Mouse (Mus musculus) heart, embryonic 14.5 days (tissue): Measurements from ENCODE around the gene Ift27. TPM values are rescaled to one million over a fixed set of nuclear protein-coding genes. Genes with fewer than 3 reads are reported as not detected.

Source experiments
- ATAC-seq: fragments of 200-750 bp; cut with Nextera tagmentation; 2 replicates; pipeline ENCODE4 v1.8.0; 2017; ENCODE audit warnings: low read depth, moderate TSS enrichment; ENCODE audit not compliant: insufficient number of reproducible peaks, insufficient read depth, low FRiP score
- H3K27ac ChIP-seq, 2 experiments: fragments of 200-500 bp in 1 of 2; fragments of 300-500 bp in 1 of 2; sonication (generic) in 1 of 2; replicated peaks in 1 of 2; 2 replicates each; pipeline ENCODE4 v1.5.1; 2012 to 2014; ENCODE audit warnings: low read depth in 2 of 2, low read length in 2 of 2, control low read depth in 1 of 2, mild to moderate bottlenecking in 1 of 2, mixed read lengths in 1 of 2; ENCODE audit not compliant: control insufficient read depth in 1 of 2, insufficient read depth in 1 of 2
- H3K27me3 ChIP-seq: fragments of 300-500 bp; sonication (generic); 2 replicates; pipeline ENCODE4 v1.6.1; 2014; ENCODE audit warnings: mild to moderate bottlenecking, low read length, control low read depth; ENCODE audit not compliant: control insufficient read depth, insufficient read depth
- H3K36me3 ChIP-seq: fragments of 300-500 bp; sonication (generic); 2 replicates; pipeline ENCODE4 v1.6.1; 2014; ENCODE audit warnings: mild to moderate bottlenecking, control low read depth, low read length, mixed read lengths; ENCODE audit not compliant: control insufficient read depth, insufficient read depth
- H3K4me1 ChIP-seq, 2 experiments: fragments of 200-500 bp in 1 of 2; fragments of 300-500 bp in 1 of 2; sonication (generic) in 1 of 2; 2 replicates each; pipeline ENCODE4 v1.6.1; 2012 to 2014; ENCODE audit warnings: low read length in 2 of 2, control low read depth in 1 of 2, mixed read lengths in 1 of 2; ENCODE audit not compliant: control insufficient read depth in 2 of 2, insufficient read depth in 2 of 2
- H3K4me2 ChIP-seq: fragments of 300-500 bp; sonication (generic); 2 replicates; pipeline ENCODE4 v1.6.1; 2014; ENCODE audit warnings: mild to moderate bottlenecking, low read length
- H3K4me3 ChIP-seq, 2 experiments: fragments of 200-500 bp in 1 of 2; fragments of 300-500 bp in 1 of 2; sonication (generic) in 1 of 2; 2 replicates each; pipeline ENCODE4 v1.5.1; 2012 to 2014; ENCODE audit warnings: low read length in 2 of 2, mild to moderate bottlenecking in 2 of 2, control low read depth in 1 of 2, low read depth in 1 of 2, moderate library complexity in 1 of 2; ENCODE audit not compliant: control insufficient read depth in 1 of 2, insufficient read depth in 1 of 2
- H3K9ac ChIP-seq: fragments of 300-500 bp; sonication (generic); 2 replicates; pipeline ENCODE4 v1.6.1; 2014; ENCODE audit warnings: mild to moderate bottlenecking, low read length
- H3K9me3 ChIP-seq: fragments of 300-500 bp; sonication (generic); 2 replicates; pipeline ENCODE4 v1.6.1; 2016; ENCODE audit warnings: low read length, control low read depth; ENCODE audit not compliant: control insufficient read depth
- WGBS: fragments of 180-500 bp; shearing (Covaris S2); extraction: QIAGEN DNeasy Blood & Tissue Kit; methylation state at CpG from one replicate; pipeline ENCODE4 v1.1.7; 2014; 5-methylcytosine and 5-hydroxymethylcytosine counted together
- polyA plus RNA-seq: library from polyadenylated mRNA; unstranded; fragments of >200 nt; fragmentation: Nextera tagmentation; extraction: Ambion mirVana; gene quantifications from 2 replicates; pipeline ENCODE4 v1.2.1, GENCODE M21; 2014

The Ift27 gene
- polyA plus RNA-seq, 1 experiment from 2014 or later, result 48.7 TPM

DNA sequence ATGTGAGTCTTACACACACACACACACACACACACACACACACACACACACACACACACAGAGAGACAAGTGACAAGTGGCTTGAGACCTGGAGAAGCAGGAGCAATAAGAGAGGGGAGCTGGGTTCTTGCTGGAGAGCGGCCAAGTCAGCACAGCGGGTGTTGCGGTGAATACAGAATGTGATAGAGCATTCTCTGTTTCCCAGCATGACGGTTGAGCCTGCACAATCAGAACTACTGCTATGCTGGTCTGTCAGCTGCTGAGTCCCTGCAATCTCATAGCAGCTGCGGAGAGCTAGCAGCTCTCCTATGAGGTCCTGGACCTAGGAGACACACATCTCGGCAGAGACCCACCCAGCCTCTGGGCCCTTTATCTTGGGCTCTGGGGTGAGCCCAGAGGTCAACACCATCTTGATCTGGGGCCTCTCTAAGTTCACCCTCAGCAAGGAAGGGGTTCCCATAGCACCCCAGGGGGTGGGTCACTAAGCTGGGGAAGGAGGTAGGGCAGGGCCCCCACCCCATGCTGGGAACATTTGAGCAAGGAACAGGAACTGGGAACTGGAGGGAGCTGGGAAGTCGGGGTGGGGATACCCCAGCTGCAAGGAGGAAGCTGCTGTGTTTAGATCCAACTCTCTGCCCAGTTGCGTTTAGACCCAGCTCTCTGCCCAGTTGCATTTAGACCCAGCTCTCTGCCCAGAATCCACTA, 7.9 kb upstream of the Ift27 start:
- Histone ChIP-seq H3K27me3 (peaks cover 28% of the 10 kb centered on the region), H3K4me3 (no peak overlapping the region), H3K4me1 (peaks cover 0 to 4% of the 10 kb centered on the region in 2 experiments; a peak in 2 of 4 replicates), H3K4me2 (no peak overlapping the region), H3K36me3 (no peaks in the 10 kb centered on the region), H3K9me3 (no peaks in the 10 kb centered on the region), H3K27ac (no peak overlapping the region), H3K9ac (no peak overlapping the region)
- no peak for ATAC-seq
- 17% methylated on average over 8 of the region's 8 CpGs for WGBS

DNA sequence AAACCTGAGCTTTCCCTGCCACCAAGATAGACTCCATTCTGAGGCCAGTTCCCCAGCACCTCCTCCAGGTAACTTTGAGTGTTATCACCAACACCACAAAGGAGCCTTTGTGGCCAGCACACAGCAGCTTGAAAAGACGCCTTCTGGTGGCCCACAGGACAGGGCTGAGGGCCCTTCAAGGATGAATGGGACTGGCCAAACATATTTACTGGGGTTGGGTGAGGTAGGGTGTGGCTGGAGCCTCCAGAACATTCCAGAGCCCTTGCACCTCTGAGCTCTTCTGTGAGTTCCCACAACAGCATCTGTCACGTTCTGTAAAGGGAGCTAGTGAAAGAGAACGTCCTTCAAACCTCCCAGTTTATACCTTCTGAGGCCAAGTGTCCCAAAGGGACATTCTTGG, 5.9 kb upstream of the Ift27 start:
- Histone ChIP-seq H3K4me2 (no peak overlapping the region), H3K4me1 (peaks cover 0 to 4% of the 10 kb centered on the region in 2 experiments; a peak in 2 of 4 replicates), H3K4me3 (no peak overlapping the region), H3K27me3 (peaks cover 28% of the 10 kb centered on the region), H3K9me3 (no peaks in the 10 kb centered on the region), H3K36me3 (no peaks in the 10 kb centered on the region), H3K9ac (no peak overlapping the region), H3K27ac (no peak overlapping the region)
- ATAC-seq, result no peak
- WGBS, result 53% methylated on average over 3 of the region's 3 CpGs

- WGBS, result 7% methylated on average over 9 of the region's 9 CpGs
- H3K9ac ChIP-seq, result no peak overlapping the region
- no peak overlapping the region for H3K4me2 ChIP-seq
- no peaks in the 10 kb centered on the region for H3K9me3 ChIP-seq
- H3K27me3 ChIP-seq, result peaks cover 23% of the 10 kb centered on the region
- H3K27ac ChIP-seq, result no peak overlapping the region
- no peak for ATAC-seq
- H3K36me3 ChIP-seq, result no peaks in the 10 kb centered on the region
- peaks cover 3 to 6% of the 10 kb centered on the region in 2 experiments for H3K4me1 ChIP-seq
- H3K4me3 ChIP-seq, result no peak overlapping the region
Measured at GRCm38 (mm10) chr15:78178397-78178796, 4.5 kb upstream of the Ift27 start.

- WGBS, result 40% methylated on average over 10 of the region's 10 CpGs
- H3K27me3 ChIP-seq, result peaks cover 15% of the 10 kb centered on the region
- no peak overlapping the region for H3K9ac ChIP-seq
- H3K9me3 ChIP-seq, result no peaks in the 10 kb centered on the region
- H3K36me3 ChIP-seq, result no peaks in the 10 kb centered on the region
- H3K27ac ChIP-seq, result no peak overlapping the region
- peaks cover 5 to 13% of the 10 kb centered on the region in 2 experiments for H3K4me1 ChIP-seq
- ATAC-seq, result no peak
- H3K4me3 ChIP-seq, result no peak overlapping the region
- H3K4me2 ChIP-seq, result no peak overlapping the region
Measured at GRCm38 (mm10) chr15:78177257-78177656, 3.4 kb upstream of the Ift27 start.

GRCm38 (mm10) chr15:78174887-78175245, 959 bp upstream of the Ift27 start:
- Histone ChIP-seq H3K27me3 (peaks cover 2% of the 10 kb centered on the region), H3K4me2 (peak overlapping the region; percentile 69), H3K27ac (no peak overlapping the region), H3K4me1 (peaks cover 5 to 9% of the 10 kb centered on the region in 2 experiments), H3K9me3 (no peaks in the 10 kb centered on the region), H3K36me3 (no peaks in the 10 kb centered on the region), H3K4me3 (peak overlapping the region; percentile 44 to 56; a peak in 3 of 4 replicates), H3K9ac (peak overlapping the region; percentile 67)
- WGBS, result 80% methylated on average over 6 of the region's 6 CpGs
- ATAC-seq, result no peak

DNA sequence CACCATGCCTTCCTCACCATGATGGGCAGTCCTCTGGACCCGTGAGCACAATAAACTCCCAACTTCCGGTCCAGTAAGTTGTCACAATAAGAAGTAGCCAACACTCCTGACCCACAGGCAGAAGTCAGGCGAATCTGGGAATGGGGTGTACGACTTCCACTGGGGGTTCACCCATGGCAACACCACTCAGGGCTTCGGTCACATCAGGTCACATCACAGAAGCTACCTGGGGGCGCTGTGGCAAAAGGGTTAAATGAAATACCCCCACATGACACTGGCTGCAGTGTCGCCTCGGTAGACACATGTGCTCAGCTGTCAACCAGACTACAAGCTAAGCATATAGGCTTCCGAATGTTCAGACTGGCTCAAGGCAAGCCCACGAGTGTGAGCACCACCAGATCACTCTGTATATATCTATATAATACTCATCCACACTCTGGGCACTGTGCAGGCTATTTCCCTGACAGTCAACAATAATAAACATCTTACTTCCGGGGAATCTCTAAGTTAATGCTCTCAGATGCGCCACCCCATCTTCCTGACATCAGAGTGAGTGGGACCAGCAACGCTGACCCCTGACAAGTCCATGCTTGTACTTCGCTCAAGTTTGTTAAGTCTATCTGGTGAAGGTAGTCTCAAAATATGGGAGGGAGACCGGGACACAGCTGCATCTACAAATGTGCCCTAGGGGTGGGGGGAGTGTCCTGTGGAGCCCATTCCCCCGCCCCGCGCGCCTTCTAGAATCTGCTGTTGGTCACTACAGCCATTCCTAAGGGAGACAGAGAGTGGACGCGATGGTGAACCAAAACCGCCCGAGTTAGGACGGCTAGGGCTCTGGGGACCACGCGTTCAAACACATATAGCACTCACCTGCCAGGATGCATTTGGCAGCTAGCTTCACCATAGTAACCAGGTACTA, 749 bp downstream of the Ift27 start:
- Histone ChIP-seq H3K27ac (no peak overlapping the region), H3K4me3 (peak overlapping the region; percentile 56 to 79), H3K27me3 (no peaks in the 10 kb centered on the region; the same call in 1 of the 2 replicates), H3K4me2 (peak overlapping the region; percentile 84), H3K9ac (peak overlapping the region; percentile 76), H3K36me3 (no peaks in the 10 kb centered on the region), H3K9me3 (no peaks in the 10 kb centered on the region), H3K4me1 (peaks cover 5 to 9% of the 10 kb centered on the region in 2 experiments)
- ATAC-seq, result no peak
- 24% methylated on average over 26 of the region's 26 CpGs for WGBS

- Histone ChIP-seq H3K9me3 (no peaks in the 10 kb centered on the region), H3K4me3 (no peak overlapping the region), H3K36me3 (no peaks in the 10 kb centered on the region), H3K4me1 (peaks cover 5 to 9% of the 10 kb centered on the region in 2 experiments), H3K27ac (no peak overlapping the region), H3K9ac (no peak overlapping the region), H3K27me3 (no peaks in the 10 kb centered on the region; the same call in 1 of the 2 replicates), H3K4me2 (no peak overlapping the region)
- no peak for ATAC-seq
- 75% methylated on average over 11 of the region's 11 CpGs for WGBS
Measured at GRCm38 (mm10) chr15:78172256-78172898, 1.5 kb downstream of the Ift27 start.
